Mouse (Mus musculus) heart, postnatal 36 days (tissue): ENCODE measurements around the gene Parp16. TPM values are rescaled to one million over a fixed set of nuclear protein-coding genes. Genes with fewer than 3 reads are reported as not detected.
A peak's percentile ranks its signal among the peaks of the same experiment; 100 is the strongest.
"Not testable (repeated sequence)": the region's sequence is repeated elsewhere in the genome, so short reads cannot be mapped to it uniquely, and the experiment has no call there.

Experiments used
- DNase-seq, 2 experiments: peaks; one replicate each; pipeline ENCODE4 v3.0.0; 2021 to 2022
- intact Hi-C: fragments of 180-260 bp; cut with DNase I; formaldehyde crosslinking; loops from one replicate; pipeline ENCODE4 v1.15.1; 2025
- total RNA-seq, 2 experiments: library from RNA; stranded (reverse); gene quantifications; 2 replicates each; pipeline ENCODE4 v1.2.3; 2021

Parp16 gene
- total RNA-seq, 2 experiments from 2014 or later: 3.8 to 4.1 TPM

- no peak for DNase-seq
- intact Hi-C loops: no loop called here
Observed at GRCm38 (mm10) chr9:65205049-65205815, 10.1 kb downstream of the Parp16 start.

GRCm38 (mm10) chr9:65207041-65207815 lies 12.1 kb downstream of the Parp16 start:
- DNase-seq, intact Hi-C loops: not testable (repeated sequence)

DNA sequence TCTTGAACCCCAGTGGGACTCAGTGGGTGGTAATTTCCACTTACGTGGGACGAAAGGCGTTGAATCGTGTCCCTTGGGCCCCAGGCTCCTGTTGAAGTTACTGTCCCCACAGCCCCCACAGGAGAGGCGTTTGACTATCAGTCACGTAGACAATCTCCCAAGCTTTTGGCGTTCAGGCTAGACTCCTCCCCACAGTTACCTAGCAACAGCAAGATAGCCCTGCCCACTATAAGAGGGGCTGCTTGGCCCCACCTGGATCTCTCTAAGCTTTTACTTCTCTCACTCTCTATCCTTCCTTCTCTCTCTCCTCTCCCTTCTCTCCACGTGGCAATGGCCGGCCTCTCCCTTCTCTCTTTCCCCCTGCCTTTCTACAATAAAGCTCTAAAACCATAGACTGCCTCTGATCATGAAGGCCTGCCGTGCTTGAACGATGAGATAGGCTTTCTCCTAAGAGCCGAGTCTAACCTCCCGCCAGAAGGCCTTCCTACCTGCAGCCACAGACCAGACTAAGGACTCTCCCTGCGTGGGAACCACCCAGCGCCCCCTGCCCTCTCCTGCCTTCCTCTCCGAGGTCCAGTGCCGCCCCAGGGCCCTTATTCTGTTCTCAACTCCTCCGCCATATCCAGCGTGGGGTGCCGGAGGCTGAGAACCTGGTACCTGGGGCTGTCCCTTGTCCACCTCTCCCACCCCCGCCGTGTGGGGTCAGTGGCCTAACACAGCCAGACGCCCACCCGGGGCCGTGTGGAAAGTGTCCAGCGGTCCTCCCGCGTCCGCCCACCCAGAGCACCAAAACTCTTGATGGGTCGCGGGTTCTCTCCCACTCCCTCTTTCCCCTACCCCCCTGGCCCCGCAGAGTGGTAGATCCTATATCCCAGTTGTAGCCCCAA lies 13.4 kb downstream of the Parp16 start:
- DNase-seq: no peak

GRCm38 (mm10) chr9:65211598-65211997 lies 16.4 kb downstream of the Parp16 start:
- DNase-seq: no peak

More for the DNA sequence above, 13.4 kb downstream of the Parp16 start:
- intact Hi-C loops: no loop called here

GRCm38 (mm10) chr9:65214425-65214777 lies 19.2 kb downstream of the Parp16 start:
- intact Hi-C loops: loop anchor here (2.0 kb wide), 1 partner anchor 18 kb away; no protein-coding TSS in a partner anchor
- DNase-seq: peak in 1 of 2 experiments; percentile 43

More at GRCm38 (mm10) chr9:65211598-65211997, 16.4 kb downstream of the Parp16 start:
- intact Hi-C loops: no loop called here

DNA sequence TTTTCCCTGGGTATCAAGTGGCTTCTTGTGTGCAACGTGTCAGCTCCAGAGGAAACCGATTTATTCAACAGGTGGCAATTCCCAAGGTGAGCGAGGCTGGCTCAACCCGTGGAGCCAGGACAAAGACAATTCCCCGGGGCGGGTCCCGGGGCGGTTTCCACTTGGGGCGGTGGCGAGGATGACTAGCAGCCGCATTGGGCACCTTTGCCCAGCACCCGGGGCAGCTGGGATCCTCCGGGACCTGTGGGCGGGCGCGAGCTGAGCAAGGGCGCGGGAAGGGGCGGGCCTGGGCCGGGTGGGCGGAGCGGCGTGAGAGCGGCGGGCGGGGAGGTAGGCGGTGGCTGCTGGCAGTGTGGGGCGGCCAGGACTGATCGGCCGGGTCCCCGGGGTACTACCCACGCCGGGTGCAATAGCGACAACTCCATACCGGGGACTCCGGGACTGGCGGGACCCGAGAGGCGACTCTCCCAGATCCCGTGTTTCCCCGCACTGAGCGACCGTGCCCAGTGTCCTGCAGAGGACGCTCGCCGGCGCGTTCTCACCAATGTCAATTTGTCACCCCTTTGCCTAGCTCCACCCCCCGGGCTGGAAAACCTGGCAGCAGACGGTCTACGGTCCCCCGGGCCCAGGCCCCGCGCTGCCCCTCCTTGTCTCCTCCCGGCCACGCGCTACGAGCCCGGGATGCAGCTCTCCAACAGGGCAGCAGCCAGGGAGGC lies 19.8 kb downstream of the Parp16 start:
- DNase-seq: peak; percentile 86 to 94
- intact Hi-C loops: loop anchor here (2.0 kb wide), 1 partner anchor 18 kb away; no protein-coding TSS in a partner anchor

GRCm38 (mm10) chr9:65215494-65216126 lies 20.5 kb downstream of the Parp16 start:
- DNase-seq: no peak
- intact Hi-C loops: loop anchor here (2.0 kb wide), 1 partner anchor 19 kb away; no protein-coding TSS in a partner anchor

- intact Hi-C loops: no loop called here
- DNase-seq: no peak
Observed at GRCm38 (mm10) chr9:65216972-65217371, 21.8 kb downstream of the Parp16 start.

GRCm38 (mm10) chr9:65217661-65218060 lies 22.5 kb downstream of the Parp16 start:
- intact Hi-C loops: no loop called here
- DNase-seq: no peak

- intact Hi-C loops: no loop called here
- DNase-seq: no peak
Observed at GRCm38 (mm10) chr9:65218916-65219315, 23.8 kb downstream of the Parp16 start.

- intact Hi-C loops: loop anchor here (10.0 kb wide), 1 partner anchor 214 kb away; the partner anchor contains the start of gene Mtfmt
Observed at GRCm38 (mm10) chr9:65220398-65220797, 25.2 kb downstream of the Parp16 start.

GRCm38 (mm10) chr9:65223927-65224326 lies 28.8 kb downstream of the Parp16 start:
- no peak for DNase-seq
- intact Hi-C loops: loop anchor here (10.0 kb wide), 1 partner anchor 211 kb away; the partner anchor contains the start of gene Mtfmt

More at GRCm38 (mm10) chr9:65220398-65220797, 25.2 kb downstream of the Parp16 start:
- not testable (repeated sequence) for DNase-seq

DNA sequence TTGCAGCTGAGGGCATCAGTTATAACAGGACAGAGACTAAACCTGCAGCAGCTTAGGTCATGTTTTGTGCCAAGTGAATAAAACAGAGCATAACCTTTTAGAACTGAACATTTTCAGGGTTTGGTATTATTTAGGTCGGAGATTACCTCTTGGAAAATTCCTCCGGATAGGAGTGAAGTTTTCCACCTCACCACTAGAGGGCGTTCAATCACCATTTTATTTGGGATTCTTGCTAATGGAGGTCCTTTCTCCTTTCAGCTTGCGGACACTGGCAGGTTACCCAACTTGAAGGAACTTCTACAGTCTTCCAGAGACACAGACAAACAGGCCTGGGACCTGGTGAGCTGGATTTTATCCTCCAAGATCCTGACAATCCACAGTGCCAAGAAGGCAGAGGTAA lies 30.6 kb downstream of the Parp16 start:
- intact Hi-C loops: loop anchor here (2.0 to 10.0 kb wide), 2 partner anchors 57 to 209 kb away; partner anchors contain the start of gene Mtfmt

DNA sequence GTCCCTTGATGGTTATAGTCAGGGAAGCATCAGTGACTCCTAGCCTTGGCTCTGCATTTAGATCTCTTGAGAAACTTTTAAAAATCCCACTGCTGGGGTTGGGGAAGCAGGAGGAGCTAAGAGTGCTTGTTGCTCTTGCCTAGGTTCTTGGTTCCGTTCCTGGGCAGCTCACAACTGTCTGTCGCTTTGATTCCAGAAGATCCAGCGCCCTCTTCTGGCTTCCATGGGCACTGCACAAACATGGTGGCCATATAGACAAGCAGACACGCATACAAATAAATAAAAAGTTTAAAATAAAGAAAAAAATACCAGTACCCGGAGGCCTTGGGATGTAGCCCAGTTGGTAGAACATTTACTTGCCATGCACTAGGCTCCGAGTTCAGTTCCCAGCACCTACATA lies 35.1 kb downstream of the Parp16 start:
- no peak for DNase-seq
- intact Hi-C loops: no loop called here

More for the DNA sequence above, 30.6 kb downstream of the Parp16 start:
- DNase-seq: no peak

DNA sequence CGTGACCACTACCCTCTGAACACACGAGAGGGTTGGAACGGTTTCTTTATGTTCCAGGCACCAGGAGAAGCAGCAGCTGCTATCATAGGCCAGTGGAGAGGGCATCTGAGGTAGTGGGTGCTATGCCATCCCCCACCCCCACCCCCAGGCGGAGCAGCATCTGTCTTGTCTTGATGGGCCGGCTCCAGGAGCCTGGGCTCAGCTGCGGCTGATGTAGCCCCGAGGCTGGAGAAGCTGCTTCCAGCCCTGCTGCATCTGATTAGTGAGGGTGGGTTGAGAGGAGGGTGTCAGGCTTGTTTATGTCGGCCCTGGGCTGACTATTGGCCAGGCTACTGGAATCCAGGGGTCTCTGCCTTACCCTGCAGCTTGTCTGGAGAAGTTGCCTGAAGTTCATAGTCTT lies 36.1 kb downstream of the Parp16 start:
- no peak for DNase-seq
- intact Hi-C loops: no loop called here

- DNase-seq: no peak
Observed at GRCm38 (mm10) chr9:65233243-65233985, 38.3 kb downstream of the Parp16 start.

DNA sequence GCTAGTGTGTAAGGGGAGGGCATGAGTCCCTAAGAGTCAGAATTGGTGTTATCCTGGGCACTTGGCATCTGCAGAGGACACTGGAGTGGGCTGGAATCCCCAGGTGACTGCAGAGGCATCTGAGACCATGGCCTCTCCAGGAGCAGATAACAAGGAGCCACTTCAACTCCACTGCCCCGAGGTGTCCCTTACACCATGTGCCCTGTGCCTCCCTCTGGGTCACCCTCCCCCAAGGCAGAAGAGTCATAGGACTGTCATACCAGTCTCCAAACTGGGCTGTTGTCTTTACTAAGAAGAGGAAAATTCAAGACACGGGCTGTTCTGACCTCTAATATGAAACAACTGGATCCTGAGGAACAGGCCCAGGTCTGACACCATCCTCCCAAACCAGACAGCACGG lies 39.6 kb downstream of the Parp16 start:
- intact Hi-C loops: no loop called here

More at GRCm38 (mm10) chr9:65233243-65233985, 38.3 kb downstream of the Parp16 start:
- intact Hi-C loops: no loop called here

DNA sequence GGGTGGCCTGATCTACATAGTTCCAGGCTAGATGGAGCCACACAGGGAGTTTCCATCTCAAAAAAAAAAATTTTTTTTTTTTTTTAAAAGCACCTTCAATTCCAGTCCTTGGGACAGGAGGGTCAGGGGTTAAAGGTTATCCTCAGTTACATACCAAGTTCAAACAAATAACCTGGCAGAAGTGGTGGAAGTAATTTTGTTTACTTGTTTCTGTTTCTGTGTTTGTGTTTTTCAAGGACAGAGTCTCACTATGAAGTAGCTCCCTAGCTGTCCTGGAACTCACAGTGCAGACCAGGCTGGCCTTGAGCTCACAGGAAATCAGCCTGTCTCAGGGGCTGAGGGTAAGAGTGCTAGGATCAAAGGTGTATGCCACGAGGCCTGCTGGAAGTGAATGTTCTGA lies 40.4 kb downstream of the Parp16 start:
- intact Hi-C loops: no loop called here
- DNase-seq: no peak

More for the DNA sequence above, 39.6 kb downstream of the Parp16 start:
- no peak for DNase-seq
